Mouse (Mus musculus): Measurements from ENCODE around the gene Mrpl20.

DNA sequence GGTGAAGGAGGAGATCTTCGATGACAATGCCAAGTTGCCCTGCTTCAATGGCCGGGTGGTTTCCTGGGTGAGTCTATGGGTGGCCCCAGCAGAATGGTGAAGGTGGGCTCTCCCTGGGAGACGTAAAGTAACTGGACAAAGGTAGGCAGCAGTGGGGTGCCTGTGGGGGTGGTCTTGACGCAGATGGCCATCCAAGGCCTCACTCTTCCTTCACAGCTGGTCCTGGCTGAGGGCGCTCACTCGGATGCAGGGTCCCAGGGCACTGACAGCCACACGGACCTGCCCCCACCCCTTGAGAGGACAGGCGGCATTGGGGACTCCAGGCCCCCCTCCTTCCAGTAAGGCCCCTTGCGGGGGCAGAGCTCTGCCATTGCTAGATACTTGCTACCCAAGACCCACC, 50.7 kb downstream of the Mrpl20 start:
- TF ChIP-seq POLR2A (IDR thresholded peaks at IDR 0.05; ENCODE audit: extremely low read depth, insufficient read depth, low read length) (no peak), CTCF (IDR thresholded peaks at IDR 0.05; ENCODE audit: low read depth, low read length) (no peak)

All from liver, adult 2 months (tissue).